Mouse (Mus musculus): ENCODE data around the gene Tbc1d10c. TPM values are rescaled to one million over a fixed set of nuclear protein-coding genes. Genes with fewer than 3 reads are reported as not detected.

The Tbc1d10c gene
- polyA plus RNA-seq (2012; rRNA removed) = 15.3 and 21.9 TPM in 2 replicates

GRCm38 (mm10) chr19:4190831-4191334, at the start of gene Tbc1d10c:
Gene Tbc1d10c (minus strand): TSS chr19:4191284.
- Histone ChIP-seq H3K4me1 (ENCODE audit: control insufficient read depth, insufficient read depth, insufficient read length, low read length) (peaks cover 8% of the 10 kb centered on the region; the same call in 1 of the 2 replicates), H3K36me3 (ENCODE audit: control insufficient read depth, insufficient read depth, low read length) (peaks cover 29% of the 10 kb centered on the region), H3K4me3 (ENCODE audit: low read depth, low read length) (peak within 1 kb of the TSS; percentile 77), H3K27me3 (ENCODE audit: control insufficient read depth, insufficient read depth, low read length) (no peaks in the 10 kb centered on the region), H3K27ac (ENCODE audit: insufficient read depth, low read depth, low read length) (peak within 1 kb of the TSS; percentile 89)
- 40% methylated on average over 4 of the region's 4 CpGs for WGBS
- TF ChIP-seq CTCF (IDR thresholded peaks at IDR 0.05; ENCODE audit: extremely low read depth, insufficient read length, insufficient replicate concordance, low read depth, low read length) = no peak
- peak; percentile 28; the same call in 1 of the 2 replicates for TF ChIP-seq POLR2A (IDR thresholded peaks at IDR 0.05; ENCODE audit: low read depth, low read length)

GRCm38 (mm10) chr19:4240247-4240668, 49.2 kb upstream of the Tbc1d10c start:
- Histone ChIP-seq H3K27ac (ENCODE audit: insufficient read depth, low read depth, low read length) (no peak overlapping the region), H3K4me1 (ENCODE audit: control insufficient read depth, insufficient read depth, insufficient read length, low read length) (no peaks in the 10 kb centered on the region), H3K4me3 (ENCODE audit: low read depth, low read length) (no peak overlapping the region), H3K36me3 (ENCODE audit: control insufficient read depth, insufficient read depth, low read length) (no peaks in the 10 kb centered on the region), H3K27me3 (ENCODE audit: control insufficient read depth, insufficient read depth, low read length) (no peaks in the 10 kb centered on the region)
- WGBS = 75% methylated on average over 8 of the region's 8 CpGs
- TF ChIP-seq CTCF (IDR thresholded peaks at IDR 0.05; ENCODE audit: extremely low read depth, insufficient read length, insufficient replicate concordance, low read depth, low read length) = no peak
- no peak for TF ChIP-seq POLR2A (IDR thresholded peaks at IDR 0.05; ENCODE audit: low read depth, low read length)

GRCm38 (mm10) chr19:4234548-4234947, 43.5 kb upstream of the Tbc1d10c start:
- no peaks in the 10 kb centered on the region for H3K36me3 ChIP-seq (ENCODE audit: control insufficient read depth, insufficient read depth, low read length)
- WGBS = 54% methylated on average over 4 of the region's 4 CpGs
- H3K27ac ChIP-seq (ENCODE audit: insufficient read depth, low read depth, low read length) = no peak overlapping the region
- H3K27me3 ChIP-seq (ENCODE audit: control insufficient read depth, insufficient read depth, low read length) = no peaks in the 10 kb centered on the region
- TF ChIP-seq POLR2A (IDR thresholded peaks at IDR 0.05; ENCODE audit: low read depth, low read length) (no peak), CTCF (IDR thresholded peaks at IDR 0.05; ENCODE audit: extremely low read depth, insufficient read length, insufficient replicate concordance, low read depth, low read length) (no peak)
- H3K4me1 ChIP-seq (ENCODE audit: control insufficient read depth, insufficient read depth, insufficient read length, low read length) = peaks cover 12% of the 10 kb centered on the region
- no peak overlapping the region for H3K4me3 ChIP-seq (ENCODE audit: low read depth, low read length)

GRCm38 (mm10) chr19:4232651-4233050, 41.6 kb upstream of the Tbc1d10c start:
- WGBS = 84% methylated on average over 7 of the region's 7 CpGs
- H3K27ac ChIP-seq (ENCODE audit: insufficient read depth, low read depth, low read length) = peak overlapping the region; percentile 97

GRCm38 (mm10) chr19:4232186-4232572, 41.1 kb upstream of the Tbc1d10c start:
- no peaks in the 10 kb centered on the region for H3K36me3 ChIP-seq (ENCODE audit: control insufficient read depth, insufficient read depth, low read length)
- peaks cover 12% of the 10 kb centered on the region for H3K4me1 ChIP-seq (ENCODE audit: control insufficient read depth, insufficient read depth, insufficient read length, low read length)
- 0% methylated on average over 2 of the region's 2 CpGs for WGBS
- no peak for TF ChIP-seq CTCF (IDR thresholded peaks at IDR 0.05; ENCODE audit: extremely low read depth, insufficient read length, insufficient replicate concordance, low read depth, low read length)
- peak overlapping the region; percentile 76 for H3K4me3 ChIP-seq (ENCODE audit: low read depth, low read length)
- H3K27ac ChIP-seq (ENCODE audit: insufficient read depth, low read depth, low read length) = peak overlapping the region; percentile 97
- no peaks in the 10 kb centered on the region for H3K27me3 ChIP-seq (ENCODE audit: control insufficient read depth, insufficient read depth, low read length)

More at GRCm38 (mm10) chr19:4232651-4233050, 41.6 kb upstream of the Tbc1d10c start:
- no peak for TF ChIP-seq CTCF (IDR thresholded peaks at IDR 0.05; ENCODE audit: extremely low read depth, insufficient read length, insufficient replicate concordance, low read depth, low read length)
- no peak for TF ChIP-seq POLR2A (IDR thresholded peaks at IDR 0.05; ENCODE audit: low read depth, low read length)
- Histone ChIP-seq H3K36me3 (ENCODE audit: control insufficient read depth, insufficient read depth, low read length) (no peaks in the 10 kb centered on the region), H3K4me1 (ENCODE audit: control insufficient read depth, insufficient read depth, insufficient read length, low read length) (peaks cover 12% of the 10 kb centered on the region), H3K27me3 (ENCODE audit: control insufficient read depth, insufficient read depth, low read length) (no peaks in the 10 kb centered on the region), H3K4me3 (ENCODE audit: low read depth, low read length) (peak overlapping the region; percentile 76; the same call in 1 of the 2 replicates)

GRCm38 (mm10) chr19:4231253-4232185, 40.4 kb upstream of the Tbc1d10c start, which contains the start of gene Pold4:
Gene Pold4 (plus strand): TSS chr19:4231899.
- peak; percentile 88 for TF ChIP-seq POLR2A (IDR thresholded peaks at IDR 0.05; ENCODE audit: low read depth, low read length)
- no peak for TF ChIP-seq CTCF (IDR thresholded peaks at IDR 0.05; ENCODE audit: extremely low read depth, insufficient read length, insufficient replicate concordance, low read depth, low read length)
- 10% methylated on average over 26 of the region's 26 CpGs for WGBS
- Histone ChIP-seq H3K36me3 (ENCODE audit: control insufficient read depth, insufficient read depth, low read length) (no peaks in the 10 kb centered on the region), H3K4me3 (ENCODE audit: low read depth, low read length) (peak within 1 kb of the TSS; percentile 76), H3K27ac (ENCODE audit: insufficient read depth, low read depth, low read length) (peak within 1 kb of the TSS; percentile 97), H3K4me1 (ENCODE audit: control insufficient read depth, insufficient read depth, insufficient read length, low read length) (peaks cover 12% of the 10 kb centered on the region), H3K27me3 (ENCODE audit: control insufficient read depth, insufficient read depth, low read length) (no peaks in the 10 kb centered on the region)

GRCm38 (mm10) chr19:4230415-4230814, 39.3 kb upstream of the Tbc1d10c start:
- TF ChIP-seq CTCF (IDR thresholded peaks at IDR 0.05; ENCODE audit: extremely low read depth, insufficient read length, insufficient replicate concordance, low read depth, low read length) (no peak), POLR2A (IDR thresholded peaks at IDR 0.05; ENCODE audit: low read depth, low read length) (no peak)
- 68% methylated on average over 8 of the region's 8 CpGs for WGBS
- Histone ChIP-seq H3K27ac (ENCODE audit: insufficient read depth, low read depth, low read length) (peak overlapping the region; percentile 25; the same call in 1 of the 2 replicates), H3K27me3 (ENCODE audit: control insufficient read depth, insufficient read depth, low read length) (no peaks in the 10 kb centered on the region), H3K4me3 (ENCODE audit: low read depth, low read length) (no peak overlapping the region), H3K4me1 (ENCODE audit: control insufficient read depth, insufficient read depth, insufficient read length, low read length) (peaks cover 12% of the 10 kb centered on the region), H3K36me3 (ENCODE audit: control insufficient read depth, insufficient read depth, low read length) (no peaks in the 10 kb centered on the region)
